In the genomic region with DNA sequence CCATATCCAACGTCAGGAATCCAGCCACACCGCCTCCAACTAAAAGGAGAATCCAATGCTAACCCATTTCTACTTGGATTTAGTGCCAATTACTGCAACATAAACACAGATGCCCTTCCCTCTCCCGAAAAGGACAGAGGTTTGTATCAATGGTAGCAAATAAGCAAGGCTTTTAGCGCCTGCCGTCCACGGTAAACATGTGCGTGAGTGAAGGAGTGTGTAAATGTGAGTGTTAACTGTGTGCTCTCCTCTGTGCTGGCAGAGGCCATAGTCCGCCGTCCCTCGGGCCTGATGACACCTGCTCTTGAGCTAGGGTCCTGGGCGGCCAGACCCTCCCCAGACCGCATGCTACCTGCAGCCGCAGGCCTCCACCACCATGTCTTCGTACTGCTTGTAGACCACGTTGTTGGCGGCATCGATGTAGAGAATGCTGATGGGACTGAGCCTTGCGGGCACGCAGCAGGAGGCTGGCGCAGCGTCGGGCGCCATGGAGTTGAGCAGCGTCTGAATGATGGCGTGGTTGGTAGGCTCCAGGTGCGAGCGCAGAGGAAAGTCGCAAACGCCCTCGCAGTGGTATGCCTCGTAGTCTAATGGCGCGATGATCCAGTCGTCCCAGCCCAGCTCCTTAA, we compare ENCODE assay signal across 8 mouse cellular contexts. TPM values are rescaled to one million over a fixed set of nuclear protein-coding genes. Genes with fewer than 3 reads are reported as not detected.
DNase-seq lines count a peak whose midpoint lies in the region; ATAC-seq lines count a peak whose summit lies in the region.
"Had no signal": no experiment of that assay in that cellular context is flagged by ENCODE, and none has a peak within 500 bp of the region (broad histone marks: within the 10 kb centered on the region; RNA-seq: fewer than 3 reads in every experiment).

No protein-coding gene starts in this region.

- no peak overlapping the region for H3K9ac ChIP-seq in forebrain, embryonic 16.5 days (replicated peaks; ENCODE audit: low read depth, low read length)
- H3K9ac ChIP-seq in liver, embryonic 13.5 days: no peak overlapping the region

- H3K4me3 ChIP-seq in forebrain, embryonic 16.5 days (replicated peaks; ENCODE audit: low read length): peak overlapping the region; percentile 37
- H3K4me3 ChIP-seq in liver, embryonic 13.5 days (replicated peaks): peak overlapping the region; percentile 39

- peak overlapping the region; percentile 56 for H3K4me2 ChIP-seq in forebrain, embryonic 16.5 days (ENCODE audit: low read length)
- H3K4me2 ChIP-seq in liver, embryonic 13.5 days: peak overlapping the region; percentile 51

- peak; percentile 27 for DNase-seq in retina, postnatal 1 day
- DNase-seq in retina, embryonic 14.5 days (ENCODE audit: low spot score): no peak
- no peak for DNase-seq in liver, embryonic 13.5 days
- DNase-seq in T-cell, adult 2 months (ENCODE audit: low spot score): no peak
- no peak for DNase-seq in urinary bladder, postnatal 25 days (ENCODE audit: low spot score)
- DNase-seq: adrenal gland, postnatal 10 days had no signal

- H3K9me3 ChIP-seq in forebrain, embryonic 16.5 days (ENCODE audit: control insufficient read depth, low read length): no peaks in the 10 kb centered on the region
- no peaks in the 10 kb centered on the region for H3K9me3 ChIP-seq in liver, embryonic 13.5 days (replicated peaks)

- H3K4me1 ChIP-seq in forebrain, embryonic 16.5 days (replicated peaks; ENCODE audit: control insufficient read depth, insufficient read depth, low read length): peaks cover 22% of the 10 kb centered on the region
- H3K4me1 ChIP-seq in liver, embryonic 13.5 days (replicated peaks): peaks cover 5% of the 10 kb centered on the region; the same call in 1 of the 2 replicates

- peaks cover 63% of the 10 kb centered on the region for H3K27me3 ChIP-seq in forebrain, embryonic 16.5 days (replicated peaks; ENCODE audit: control insufficient read depth, insufficient read depth, low read length)
- H3K27me3 ChIP-seq in liver, embryonic 13.5 days: peaks cover 82% of the 10 kb centered on the region

- H3K27ac ChIP-seq in forebrain, embryonic 16.5 days (ENCODE audit: low read length): no peak overlapping the region
- no peak overlapping the region for H3K27ac ChIP-seq in liver, embryonic 13.5 days

- ATAC-seq in forebrain, embryonic 16.5 days: peak; percentile 14; the same call in 1 of the 2 replicates
- ATAC-seq in liver, embryonic 13.5 days (ENCODE audit: low read depth): no peak
- no peak for ATAC-seq in CD4-positive, CD25-positive, alpha-beta regulatory T cell, adult 4 months

- 5% methylated on average over 34 of the region's 34 CpGs for WGBS in forebrain, embryonic 16.5 days
- WGBS in liver, embryonic 13.5 days (ENCODE audit: insufficient replicate concordance): 9% methylated on average over 34 of the region's 34 CpGs

- H3K36me3 ChIP-seq in forebrain, embryonic 16.5 days (ENCODE audit: control insufficient read depth, insufficient read depth): no peaks in the 10 kb centered on the region
- no peaks in the 10 kb centered on the region for H3K36me3 ChIP-seq in liver, embryonic 13.5 days

RNA-seq across cellular contexts. Expression of gene Gdf7, which starts 4.1 kb away (rescaled TPM):
- not detected in 2 replicates for polyA plus RNA-seq in forebrain, embryonic 16.5 days (2015; fragmentation: Nextera tagmentation; extraction: Ambion mirVana)
- not detected in 2 replicates for polyA plus RNA-seq in liver, embryonic 13.5 days (2015; fragmentation: Nextera tagmentation; extraction: Ambion mirVana)
- not detected for polyA plus RNA-seq in CD4-positive, CD25-positive, alpha-beta regulatory T cell, adult 4 months (2017; shearing (Covaris generic))

RNA-seq across cellular contexts. Expression of gene Hs1bp3, which starts 15.5 kb away (rescaled TPM):
- polyA plus RNA-seq in forebrain, embryonic 16.5 days (2015; fragmentation: Nextera tagmentation; extraction: Ambion mirVana): 11.1 and 12.3 TPM in 2 replicates
- polyA plus RNA-seq in liver, embryonic 13.5 days (2015; fragmentation: Nextera tagmentation; extraction: Ambion mirVana): 3.7 and 4.1 TPM in 2 replicates
- polyA plus RNA-seq in CD4-positive, CD25-positive, alpha-beta regulatory T cell, adult 4 months (2017; shearing (Covaris generic)): 10 to 100 TPM in 1 of 2 experiments, 1 to 10 TPM in 1; 5.6 to 13.0 TPM
